Mouse (Mus musculus) forelimb bud, embryonic 11.5 days (tissue): ENCODE results near the gene Hps1.

ENCODE experiments used
- DNase-seq: peaks from one replicate; pipeline ENCODE4 v3.0.0-alpha.2; 2012; ENCODE audit warnings: low read depth, low spot score

The Hps1 gene

GRCm38 (mm10) chr19:42755148-42755870 is 24.5 kb downstream of the Hps1 start:
- DNase-seq, result no peak

- DNase-seq, result peak; percentile 35
Measured at GRCm38 (mm10) chr19:42753141-42753917, 26.4 kb downstream of the Hps1 start.

DNA sequence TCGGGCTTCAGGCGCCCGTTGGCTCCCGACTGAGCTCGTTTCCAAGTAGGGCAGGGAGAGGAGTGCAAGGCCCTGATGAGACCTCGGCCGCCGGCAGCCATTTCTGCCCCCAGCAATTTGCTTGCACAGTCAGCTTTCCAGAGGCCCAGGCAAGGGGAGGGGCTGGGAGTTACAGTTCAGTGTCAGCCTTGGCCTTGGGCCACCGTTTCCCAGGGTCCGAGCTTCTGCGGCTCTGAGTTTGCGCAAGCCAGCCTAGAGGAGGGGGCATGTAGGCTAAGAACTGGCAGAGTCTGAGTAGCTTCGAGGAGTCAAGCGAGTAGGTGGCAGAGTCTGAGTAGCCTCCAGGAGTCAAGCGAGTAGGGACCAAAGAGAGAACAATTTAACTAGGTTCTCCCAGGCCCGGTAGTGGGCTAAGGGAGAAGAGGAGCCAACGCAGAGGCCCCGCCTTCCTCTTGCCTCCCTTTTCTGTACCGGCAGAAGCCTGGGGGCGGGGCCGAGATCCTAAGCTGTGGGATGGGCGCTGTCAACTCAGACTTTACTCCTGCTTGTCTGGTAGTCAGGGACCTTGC is 27.3 kb downstream of the Hps1 start, which contains the start of gene Pyroxd2:
Gene Pyroxd2 (minus strand): TSS at position 413 of the 569 bp plus-strand sequence.
- DNase-seq, result peak; percentile 57

GRCm38 (mm10) chr19:42750196-42750595 is 29.6 kb downstream of the Hps1 start:
- DNase-seq, result no peak

- DNase-seq, result no peak
Measured at GRCm38 (mm10) chr19:42746702-42747101, 33.1 kb downstream of the Hps1 start.

DNA sequence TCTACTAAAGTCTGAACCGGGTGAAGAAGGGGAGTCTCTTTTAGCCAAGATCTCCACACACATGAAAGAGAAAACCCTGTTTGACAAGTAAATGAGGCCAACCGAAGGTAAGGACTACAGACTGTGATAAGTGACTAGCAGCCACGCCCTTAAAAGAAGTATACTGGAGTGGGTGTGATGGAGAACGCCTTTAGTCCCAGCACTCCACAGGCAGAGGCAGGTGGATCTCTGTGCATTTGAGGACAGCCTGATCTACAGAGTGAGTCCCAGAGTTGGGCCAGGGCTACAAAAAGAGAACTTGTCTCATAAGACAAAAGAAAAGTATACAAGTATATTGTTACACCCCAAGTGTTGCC is 33.9 kb downstream of the Hps1 start:
- no peak for DNase-seq

GRCm38 (mm10) chr19:42745084-42745868 is 34.5 kb downstream of the Hps1 start:
- DNase-seq, result no peak

DNA sequence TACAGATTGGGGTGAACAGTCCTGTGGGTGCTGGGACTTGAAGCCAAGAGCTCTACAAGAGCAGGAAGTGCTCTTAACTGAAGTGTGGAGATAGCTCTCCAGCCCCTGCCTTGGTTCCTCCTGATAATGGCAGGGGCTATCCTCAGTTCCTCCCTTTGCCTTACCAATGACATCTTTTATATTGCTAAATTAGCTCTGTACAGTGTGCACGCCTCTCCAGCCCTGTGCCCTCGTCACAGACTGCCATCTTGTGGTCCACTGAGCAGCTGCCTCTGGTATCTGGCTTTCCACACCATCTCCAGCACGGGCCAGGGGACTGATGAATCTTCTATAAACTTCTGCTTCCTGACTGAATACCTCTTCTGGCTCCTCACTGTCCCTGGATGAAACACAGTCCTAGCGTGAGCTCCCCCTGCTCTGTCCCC is 35.6 kb downstream of the Hps1 start:
- no peak for DNase-seq

- no peak for DNase-seq
Measured at GRCm38 (mm10) chr19:42743261-42743660, 36.5 kb downstream of the Hps1 start.

GRCm38 (mm10) chr19:42741884-42742283 is 37.9 kb downstream of the Hps1 start:
- no peak for DNase-seq

DNA sequence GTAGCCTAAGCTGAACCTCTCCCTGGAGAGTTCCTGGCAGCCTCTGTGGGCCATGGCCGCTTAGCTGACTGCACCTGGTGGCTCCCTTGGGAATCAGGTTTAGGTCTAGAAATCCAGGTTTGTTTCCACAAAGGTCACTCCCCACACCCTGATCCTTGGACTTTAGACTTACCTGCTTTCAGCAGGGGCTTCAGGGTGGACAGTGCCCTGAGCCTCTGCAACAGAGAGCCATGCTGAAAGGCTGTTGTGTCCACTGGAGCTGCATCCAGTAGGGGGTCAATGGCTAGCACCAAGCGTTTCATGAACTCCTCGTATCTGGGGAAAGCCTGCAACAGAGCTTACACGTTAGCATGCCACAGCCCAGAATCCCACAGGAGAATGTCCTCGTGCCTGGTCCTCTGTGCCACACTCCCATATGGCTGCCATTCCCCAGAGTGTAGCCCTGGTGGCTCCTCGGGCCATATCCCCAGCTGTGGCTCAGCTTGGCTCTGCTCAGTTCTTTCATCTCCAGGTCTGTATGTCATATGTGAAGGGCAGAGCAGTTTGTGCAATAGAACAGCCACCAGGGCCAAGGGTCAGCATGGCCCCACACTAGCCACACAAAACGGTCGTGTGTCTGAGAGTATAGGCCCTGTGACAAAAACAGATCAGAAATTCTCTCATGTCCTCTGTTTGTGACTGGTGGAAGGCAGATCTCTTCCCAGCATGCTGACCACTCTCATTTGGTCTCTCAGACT is 39.4 kb downstream of the Hps1 start:
- DNase-seq, result no peak

DNA sequence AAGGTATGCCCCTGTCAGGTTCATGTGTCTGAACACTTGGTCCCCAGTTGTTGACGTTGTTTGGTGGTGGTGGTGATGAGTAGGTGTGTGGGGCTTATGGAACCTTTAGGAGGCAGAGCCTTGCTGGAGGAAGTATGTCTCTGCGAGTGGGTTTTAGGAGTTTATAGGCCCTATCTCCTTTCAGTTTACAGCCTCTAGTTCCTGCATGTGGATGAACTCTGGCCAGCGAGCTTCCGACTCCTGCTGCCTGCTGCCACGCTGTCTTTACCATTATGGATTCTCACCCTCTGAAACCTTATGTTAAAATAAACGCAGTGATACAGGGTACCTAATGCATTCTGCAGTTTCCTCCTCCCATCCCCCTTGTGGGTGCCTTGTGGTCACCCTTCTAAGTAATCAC is 40.0 kb downstream of the Hps1 start:
- no peak for DNase-seq

DNA sequence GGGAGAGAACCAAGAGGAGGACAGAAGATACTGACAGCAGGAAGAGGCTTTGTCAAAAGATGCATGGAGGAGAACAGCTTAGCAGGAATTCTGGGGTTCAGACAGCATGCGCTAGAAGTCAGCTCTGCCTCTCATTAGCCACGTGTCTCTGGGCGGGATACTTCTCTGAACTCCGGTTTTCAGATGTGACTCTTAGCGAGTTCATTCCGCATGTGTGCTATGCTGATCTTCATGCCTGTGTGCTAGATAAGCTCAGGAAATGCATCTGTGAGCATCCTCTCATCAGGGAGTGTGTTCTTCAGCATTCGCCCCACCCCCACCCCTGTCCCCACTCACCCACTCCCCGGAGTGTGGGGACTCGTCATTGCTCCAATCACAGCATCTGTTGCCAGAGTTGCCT is 42.0 kb downstream of the Hps1 start:
- DNase-seq, result no peak

GRCm38 (mm10) chr19:42734982-42735381 is 44.8 kb downstream of the Hps1 start:
- DNase-seq, result no peak

DNA sequence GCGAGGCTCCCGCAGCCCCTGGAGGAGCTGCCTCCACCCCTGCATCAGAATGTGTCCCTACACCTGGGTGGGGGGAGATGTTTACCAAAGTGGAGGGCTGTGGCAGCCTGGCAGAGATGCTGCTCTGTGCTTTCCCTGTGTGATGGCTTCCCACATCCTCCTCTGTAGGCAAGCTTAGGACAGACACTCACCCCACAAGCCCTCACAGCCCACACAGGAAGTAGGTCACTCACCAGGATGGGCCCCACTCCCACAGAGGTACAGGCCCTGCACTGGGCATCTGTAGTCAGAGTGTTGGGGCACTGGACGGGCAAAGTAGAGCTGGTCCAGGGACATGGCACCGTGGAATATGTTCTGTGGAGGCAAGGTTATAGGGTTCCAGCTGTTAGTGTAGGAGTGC is 52.4 kb downstream of the Hps1 start:
- no peak for DNase-seq

- no peak for DNase-seq
Measured at GRCm38 (mm10) chr19:42726766-42727165, 53.0 kb downstream of the Hps1 start.

DNA sequence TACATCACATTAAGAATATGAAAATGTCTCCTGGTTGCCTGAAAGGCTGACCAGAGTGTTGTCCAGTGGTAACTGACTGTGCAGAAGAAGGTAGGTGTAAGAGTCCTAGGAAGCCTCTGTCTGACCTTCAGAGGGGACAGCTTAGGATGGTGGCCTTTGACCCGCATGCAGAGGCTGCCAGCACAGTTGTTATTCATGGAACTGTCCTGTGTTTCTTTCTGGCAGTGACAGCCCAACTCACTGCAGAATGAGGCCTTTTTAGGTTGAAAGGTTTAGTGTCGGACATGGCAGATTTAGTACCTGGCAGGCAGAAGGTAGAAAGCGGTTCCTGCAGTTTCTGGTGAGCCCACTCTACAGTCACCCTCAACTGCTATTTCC is 53.8 kb downstream of the Hps1 start:
- no peak for DNase-seq

DNA sequence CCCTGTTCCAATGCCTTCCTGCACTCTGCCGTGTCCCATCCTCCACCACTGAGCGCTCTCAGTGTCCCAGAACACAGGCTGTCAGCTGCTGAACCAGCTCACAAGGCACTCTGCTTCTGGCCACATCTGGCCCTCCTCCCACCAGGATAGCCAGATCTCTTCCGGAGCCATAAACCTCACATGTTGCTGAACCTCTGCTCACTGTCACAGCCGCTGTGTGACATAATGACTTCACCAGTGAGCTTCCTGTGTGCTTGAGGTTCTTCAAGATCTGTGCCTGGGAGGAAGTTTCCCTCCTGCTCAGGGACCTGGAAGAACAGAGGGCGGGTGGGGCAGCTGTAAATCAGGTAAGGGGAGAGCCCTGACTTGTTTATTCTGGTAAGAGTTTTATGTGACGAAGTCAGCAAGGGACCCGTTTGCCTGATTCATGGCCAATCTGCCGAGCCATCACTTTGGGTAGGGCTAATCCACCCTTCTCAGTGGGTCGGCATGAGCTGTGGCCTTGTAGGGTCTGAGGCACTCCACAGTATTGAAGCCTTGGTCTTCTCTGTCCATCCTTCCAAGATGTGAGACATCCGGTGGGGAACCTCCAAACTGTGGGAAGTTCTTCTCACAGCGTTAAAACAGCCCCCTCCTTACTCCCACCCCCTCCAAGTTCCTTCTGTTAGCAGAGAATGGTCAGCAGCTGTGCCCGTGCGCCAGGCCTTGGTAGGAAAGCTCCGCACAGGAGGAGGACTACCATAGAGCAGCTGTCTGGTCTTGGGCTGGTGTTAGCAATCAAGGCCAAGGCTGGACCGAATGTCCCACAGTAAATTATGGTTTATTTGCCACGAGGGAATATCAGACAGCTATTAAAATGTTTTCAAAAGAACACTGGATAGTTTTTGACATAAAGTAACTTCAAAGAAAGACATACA is 54.5 kb downstream of the Hps1 start:
- DNase-seq, result peak; percentile 78

GRCm38 (mm10) chr19:42723302-42723701 is 56.5 kb downstream of the Hps1 start:
- DNase-seq, result no peak

DNA sequence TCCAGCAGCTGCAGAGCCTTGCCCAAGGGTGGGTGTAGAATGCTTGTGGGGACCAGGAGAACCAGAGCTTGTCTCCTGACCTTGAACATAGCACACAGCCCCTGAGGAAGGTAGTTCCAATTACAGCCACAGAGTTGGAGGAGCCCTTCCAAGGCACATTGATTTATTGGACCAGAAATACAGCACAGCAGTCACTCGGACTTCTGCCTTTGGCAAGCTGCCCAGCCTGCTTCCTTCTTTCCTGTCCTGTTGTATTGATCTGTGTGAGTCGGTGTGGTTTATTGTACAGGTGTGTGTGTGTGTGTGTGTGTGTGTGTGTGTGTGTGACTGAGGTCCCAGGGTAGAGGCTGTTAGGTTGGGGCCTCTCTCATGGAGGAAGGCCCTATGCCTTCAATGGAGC is 57.3 kb downstream of the Hps1 start:
- peak; percentile 63 for DNase-seq
